Comparison of ENCODE assay signal across 10 mouse cellular contexts in the genomic region with DNA sequence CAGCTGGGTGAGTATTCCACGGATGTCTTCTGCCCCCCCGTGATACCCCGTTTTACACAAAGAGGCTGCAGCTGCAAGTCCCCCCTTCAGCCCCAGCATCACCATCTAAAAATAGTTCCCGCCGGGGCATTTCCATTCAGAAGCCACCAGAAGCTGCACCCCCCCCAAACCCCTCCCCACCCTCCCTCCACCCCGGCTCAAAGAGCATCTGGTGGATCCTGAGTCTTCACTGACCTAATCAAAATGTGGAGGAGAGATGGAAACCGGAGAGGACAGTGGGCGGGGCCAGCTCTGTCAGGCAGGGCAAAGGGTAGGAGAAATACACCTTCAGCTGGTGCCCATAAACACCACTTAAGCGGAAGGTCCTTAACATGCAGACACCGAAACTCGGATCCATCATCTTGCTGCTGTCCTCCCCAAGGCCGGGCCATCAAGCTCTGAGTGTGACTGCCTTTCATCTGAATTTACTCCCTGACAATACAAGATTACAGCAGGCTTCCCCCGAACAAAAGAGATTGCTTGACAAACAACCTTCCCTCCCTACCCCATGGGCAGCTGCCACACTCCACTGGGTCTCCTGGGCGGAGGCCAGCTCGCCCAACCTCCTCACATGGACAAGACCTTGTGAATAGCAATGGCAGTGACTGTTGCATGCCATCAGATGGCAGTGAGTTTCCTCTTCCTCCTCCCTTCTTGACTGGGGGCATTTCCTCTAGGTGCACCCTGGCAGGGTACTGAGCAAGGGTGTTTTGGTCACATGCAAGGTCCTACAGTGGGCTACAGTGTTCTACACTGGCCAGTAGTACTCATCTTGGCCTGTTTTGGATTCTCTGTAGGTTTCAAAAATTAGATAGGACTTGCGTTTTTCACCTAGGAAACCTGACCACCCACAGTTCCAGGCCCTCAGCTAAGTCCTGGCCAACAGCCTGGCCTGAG. TPM values are rescaled to one million over a fixed set of nuclear protein-coding genes. Genes with fewer than 3 reads are reported as not detected.
DNase-seq lines count a peak whose midpoint lies in the region; ATAC-seq and TF ChIP-seq lines count a peak whose summit lies in the region.
"Had no signal": no experiment of that assay in that cellular context is flagged by ENCODE, and none has a peak within 500 bp of the region (broad histone marks: within the 10 kb centered on the region; RNA-seq: fewer than 3 reads in every experiment).

No protein-coding gene starts in this region.

- WGBS in hindbrain, embryonic 11.5 days: 25% methylated on average over 16 of the region's 16 CpGs
- WGBS in intestine, embryonic 16.5 days: 27% methylated on average over 16 of the region's 16 CpGs

- H3K27me3 ChIP-seq in hindbrain, embryonic 11.5 days (ENCODE audit: control insufficient read depth, insufficient read depth, low read length): no peaks in the 10 kb centered on the region
- no peaks in the 10 kb centered on the region for H3K27me3 ChIP-seq in intestine, embryonic 16.5 days (replicated peaks; ENCODE audit: control insufficient read depth, insufficient read depth, low read length)

- H3K4me2 ChIP-seq in hindbrain, embryonic 11.5 days (replicated peaks; ENCODE audit: low read depth, low read length): no peak overlapping the region; the same call in 1 of the 2 replicates
- H3K4me2 ChIP-seq in intestine, embryonic 16.5 days (ENCODE audit: low read depth, low read length): no peak overlapping the region
- H3K4me2 ChIP-seq: lung, embryonic 14.5 days had no signal

- H3K36me3 ChIP-seq in hindbrain, embryonic 11.5 days (ENCODE audit: control insufficient read depth, insufficient read depth, low read length): no peaks in the 10 kb centered on the region
- no peaks in the 10 kb centered on the region for H3K36me3 ChIP-seq in intestine, embryonic 16.5 days (ENCODE audit: control insufficient read depth, insufficient read depth, low read length)

- peak; percentile 67 for ATAC-seq in hindbrain, embryonic 11.5 days (ENCODE audit: low FRiP score)
- no peak for ATAC-seq in granulocyte monocyte progenitor cell, adult 5-6 weeks (replicated peaks; ENCODE audit: poor library complexity, severe bottlenecking)
- ATAC-seq in intestine, embryonic 16.5 days: no peak

- TF ChIP-seq CTCF in layer of hippocampus, adult 2 months (conservative IDR thresholded peaks at IDR 0.05): 0 out of 2 replicates have a peak, but pooled peaks have one; percentile 7

- DNase-seq in layer of hippocampus, adult 2 months (ENCODE audit: low spot score in 2 of 2): no peak
- no peak for DNase-seq in layer of hippocampus, postnatal 25 days (ENCODE audit: extremely low spot score in 1 of 2, low spot score in 1 of 2)
- peak; percentile 40 for DNase-seq in hindbrain, embryonic 11.5 days (ENCODE audit: low spot score)
- peak; percentile 76 to 86 for DNase-seq in kidney, postnatal 4 days
- peak; percentile 59 for DNase-seq in ovary, postnatal 36 days (ENCODE audit: low spot score)
- DNase-seq in left cerebral cortex, adult 9 months (ENCODE audit: low spot score in 2 of 2): no peak
- DNase-seq: lung, embryonic 14.5 days had no signal

- no peak overlapping the region for H3K4me3 ChIP-seq in layer of hippocampus, adult 2 months
- no peak overlapping the region for H3K4me3 ChIP-seq in hindbrain, embryonic 11.5 days (ENCODE audit: low read depth, low read length)
- H3K4me3 ChIP-seq in intestine, embryonic 16.5 days (ENCODE audit: low read length): no peak overlapping the region
- H3K4me3 ChIP-seq: erythroblast, embryonic 14.5 days had no signal

- no peaks in the 10 kb centered on the region for H3K9me3 ChIP-seq in hindbrain, embryonic 11.5 days (ENCODE audit: control insufficient read depth, low read length)
- H3K9me3 ChIP-seq in intestine, embryonic 16.5 days (ENCODE audit: control insufficient read depth, low read length): no peaks in the 10 kb centered on the region

- H3K27ac ChIP-seq in layer of hippocampus, adult 2 months: no peak overlapping the region
- H3K27ac ChIP-seq in hindbrain, embryonic 11.5 days (ENCODE audit: low read depth, low read length): no peak overlapping the region
- no peak overlapping the region for H3K27ac ChIP-seq in intestine, embryonic 16.5 days (ENCODE audit: low read length)

- no peak overlapping the region for H3K9ac ChIP-seq in hindbrain, embryonic 11.5 days (ENCODE audit: low read depth, low read length)
- no peak overlapping the region for H3K9ac ChIP-seq in intestine, embryonic 16.5 days (ENCODE audit: low read depth, low read length)
- H3K9ac ChIP-seq: lung, embryonic 14.5 days had no signal

- H3K4me1 ChIP-seq in hindbrain, embryonic 11.5 days (replicated peaks; ENCODE audit: control insufficient read depth, insufficient read depth, low read length): no peaks in the 10 kb centered on the region
- peaks cover 6% of the 10 kb centered on the region for H3K4me1 ChIP-seq in intestine, embryonic 16.5 days (ENCODE audit: control insufficient read depth, insufficient read depth, low read length)

RNA-seq across cellular contexts. Expression of gene Otos, which starts 32.3 kb away (rescaled TPM):
- 1 to 10 TPM in 1 of 2 experiments, under 1 TPM in 1; 0.61 to 1.2 TPM for total RNA-seq in layer of hippocampus, adult 2 months (2021)
- under 1 TPM; 0.38 to 0.44 TPM for total RNA-seq in layer of hippocampus, postnatal 25 days (2021)
- polyA plus RNA-seq in hindbrain, embryonic 11.5 days (2014; fragmentation: Nextera tagmentation; extraction: Ambion mirVana): 0.09 and 0.10 TPM in 2 replicates
- 5.3 and 7.2 TPM in 2 replicates for total RNA-seq in granulocyte monocyte progenitor cell, adult 5-6 weeks (2014; fragmentation: Nextera tagmentation)
- 2.5 TPM in 1 of 2 replicates, not detected in the other for total RNA-seq in granulocyte monocyte progenitor cell, adult 5-6 weeks (2017)
- polyA plus RNA-seq in intestine, embryonic 16.5 days (2015; fragmentation: Nextera tagmentation; extraction: Ambion mirVana): 0.31 TPM in 1 of 2 replicates, not detected in the other
- polyA plus RNA-seq: lung, embryonic 14.5 days had no signal

RNA-seq across cellular contexts. Expression of gene Cops9, which starts 39.2 kb away (rescaled TPM):
- 100 to 1,000 TPM; 321 to 335 TPM for total RNA-seq in layer of hippocampus, adult 2 months (2021)
- total RNA-seq in layer of hippocampus, postnatal 25 days (2021): 100 to 1,000 TPM; 323 to 367 TPM
- 388 and 392 TPM in 2 replicates for polyA plus RNA-seq in hindbrain, embryonic 11.5 days (2014; fragmentation: Nextera tagmentation; extraction: Ambion mirVana)
- total RNA-seq in granulocyte monocyte progenitor cell, adult 5-6 weeks (2014; fragmentation: Nextera tagmentation): 215 and 239 TPM in 2 replicates
- 141 and 144 TPM in 2 replicates for total RNA-seq in granulocyte monocyte progenitor cell, adult 5-6 weeks (2017)
- 371 and 387 TPM in 2 replicates for polyA plus RNA-seq in intestine, embryonic 16.5 days (2015; fragmentation: Nextera tagmentation; extraction: Ambion mirVana)

Comparison
In these comparisons a context has a peak if more than half of its experiments do, and no peak if none do; other contexts are left out.
1. DNase-seq: peak in hindbrain, embryonic 11.5 days (single experiment), kidney, postnatal 4 days (2 of 2) and ovary, postnatal 36 days (single experiment); none in layer of hippocampus, adult 2 months (0 of 2), layer of hippocampus, postnatal 25 days (0 of 2) and left cerebral cortex, adult 9 months (0 of 2).